Mouse (Mus musculus): ENCODE results near the gene Rsph1. TPM values are rescaled to one million over a fixed set of nuclear protein-coding genes. Genes with fewer than 3 reads are reported as not detected.

Rsph1 gene
- polyA plus RNA-seq, 1 experiment, result 3.6 TPM

GRCm38 (mm10) chr17:31270246-31270645, 6.9 kb downstream of the Rsph1 start:
- Histone ChIP-seq H3K4me1 (ENCODE audit: control insufficient read depth, insufficient read depth, low read length) (no peaks in the 10 kb centered on the region), H3K27ac (ENCODE audit: insufficient read depth, low read length) (no peak overlapping the region), H3K4me3 (ENCODE audit: insufficient read depth, low read length) (no peak overlapping the region)
- no peak for TF ChIP-seq CTCF (IDR thresholded peaks at IDR 0.05; ENCODE audit: extremely low read depth, insufficient read depth, low read length)
- no peak for TF ChIP-seq POLR2A (IDR thresholded peaks at IDR 0.05; ENCODE audit: extremely low read depth, insufficient read depth, low read length)

- no peak overlapping the region for H3K27ac ChIP-seq (ENCODE audit: insufficient read depth, low read length)
- TF ChIP-seq CTCF (IDR thresholded peaks at IDR 0.05; ENCODE audit: extremely low read depth, insufficient read depth, low read length) (no peak), POLR2A (IDR thresholded peaks at IDR 0.05; ENCODE audit: extremely low read depth, insufficient read depth, low read length) (no peak)
- H3K4me3 ChIP-seq (ENCODE audit: insufficient read depth, low read length), result no peak overlapping the region
- H3K4me1 ChIP-seq (ENCODE audit: control insufficient read depth, insufficient read depth, low read length), result no peaks in the 10 kb centered on the region
Observed at GRCm38 (mm10) chr17:31269761-31270160, 7.4 kb downstream of the Rsph1 start.

- TF ChIP-seq CTCF (IDR thresholded peaks at IDR 0.05; ENCODE audit: extremely low read depth, insufficient read depth, low read length) (no peak), POLR2A (IDR thresholded peaks at IDR 0.05; ENCODE audit: extremely low read depth, insufficient read depth, low read length) (no peak)
- no peaks in the 10 kb centered on the region for H3K4me1 ChIP-seq (ENCODE audit: control insufficient read depth, insufficient read depth, low read length)
- no peak overlapping the region for H3K4me3 ChIP-seq (ENCODE audit: insufficient read depth, low read length)
- no peak overlapping the region for H3K27ac ChIP-seq (ENCODE audit: insufficient read depth, low read length)
Observed at GRCm38 (mm10) chr17:31268016-31268415, 9.2 kb downstream of the Rsph1 start.

DNA sequence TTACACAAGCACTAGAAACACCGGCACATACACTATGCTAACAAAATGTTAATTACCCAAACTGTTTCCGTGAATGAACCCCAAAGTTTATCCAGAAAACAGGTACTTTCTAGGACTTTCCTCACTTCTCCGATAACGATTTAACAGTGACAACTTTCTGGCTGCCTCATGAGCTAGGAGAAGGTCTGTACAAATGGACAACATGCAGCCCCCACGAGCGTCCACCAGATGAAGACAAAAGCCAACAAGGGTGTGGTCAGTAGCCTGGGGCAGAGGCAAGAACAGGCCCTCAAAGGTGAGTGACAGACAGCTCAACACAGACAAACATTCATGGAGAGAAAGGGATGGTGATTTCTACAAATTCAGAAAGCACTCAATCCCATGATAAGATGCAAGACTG, 9.6 kb downstream of the Rsph1 start:
- no peak for TF ChIP-seq CTCF (IDR thresholded peaks at IDR 0.05; ENCODE audit: extremely low read depth, insufficient read depth, low read length)
- TF ChIP-seq POLR2A (IDR thresholded peaks at IDR 0.05; ENCODE audit: extremely low read depth, insufficient read depth, low read length), result no peak
- no peak overlapping the region for H3K27ac ChIP-seq (ENCODE audit: insufficient read depth, low read length)
- H3K4me3 ChIP-seq (ENCODE audit: insufficient read depth, low read length), result no peak overlapping the region
- no peaks in the 10 kb centered on the region for H3K4me1 ChIP-seq (ENCODE audit: control insufficient read depth, insufficient read depth, low read length)

GRCm38 (mm10) chr17:31267138-31267537, 10.0 kb downstream of the Rsph1 start:
- Histone ChIP-seq H3K27ac (ENCODE audit: insufficient read depth, low read length) (no peak overlapping the region), H3K4me1 (ENCODE audit: control insufficient read depth, insufficient read depth, low read length) (no peaks in the 10 kb centered on the region), H3K4me3 (ENCODE audit: insufficient read depth, low read length) (no peak overlapping the region)
- TF ChIP-seq CTCF (IDR thresholded peaks at IDR 0.05; ENCODE audit: extremely low read depth, insufficient read depth, low read length) (no peak), POLR2A (IDR thresholded peaks at IDR 0.05; ENCODE audit: extremely low read depth, insufficient read depth, low read length) (no peak)

GRCm38 (mm10) chr17:31266321-31266950, 10.7 kb downstream of the Rsph1 start:
- H3K4me3 ChIP-seq (ENCODE audit: insufficient read depth, low read length), result no peak overlapping the region
- TF ChIP-seq CTCF (IDR thresholded peaks at IDR 0.05; ENCODE audit: extremely low read depth, insufficient read depth, low read length), result no peak
- TF ChIP-seq POLR2A (IDR thresholded peaks at IDR 0.05; ENCODE audit: extremely low read depth, insufficient read depth, low read length), result no peak
- H3K4me1 ChIP-seq (ENCODE audit: control insufficient read depth, insufficient read depth, low read length), result no peaks in the 10 kb centered on the region
- H3K27ac ChIP-seq (ENCODE audit: insufficient read depth, low read length), result no peak overlapping the region

- Histone ChIP-seq H3K27ac (ENCODE audit: insufficient read depth, low read length) (no peak overlapping the region), H3K4me1 (ENCODE audit: control insufficient read depth, insufficient read depth, low read length) (no peaks in the 10 kb centered on the region), H3K4me3 (ENCODE audit: insufficient read depth, low read length) (no peak overlapping the region)
- TF ChIP-seq POLR2A (IDR thresholded peaks at IDR 0.05; ENCODE audit: extremely low read depth, insufficient read depth, low read length) (no peak), CTCF (IDR thresholded peaks at IDR 0.05; ENCODE audit: extremely low read depth, insufficient read depth, low read length) (no peak)
Observed at GRCm38 (mm10) chr17:31265831-31266230, 11.4 kb downstream of the Rsph1 start.

DNA sequence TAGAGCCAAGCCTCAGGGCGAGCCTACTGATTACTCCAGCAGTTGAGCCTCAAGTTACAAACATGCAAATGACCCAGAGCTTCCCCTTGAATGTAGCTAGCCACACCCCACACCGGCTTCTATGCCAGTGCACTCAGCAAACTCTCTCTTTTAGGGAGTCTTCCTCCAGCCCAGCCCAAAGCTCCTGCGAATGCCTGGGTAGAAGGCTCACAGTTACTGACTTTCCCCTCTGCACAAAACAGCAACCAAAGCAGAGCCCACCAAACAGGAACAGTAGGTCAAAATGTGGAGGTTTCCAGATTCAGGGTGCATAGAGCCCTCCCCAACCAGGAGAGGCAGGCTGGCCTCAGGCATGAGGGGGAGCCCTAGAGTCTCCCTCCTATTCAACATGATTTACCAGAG, 12.0 kb downstream of the Rsph1 start:
- no peak overlapping the region for H3K27ac ChIP-seq (ENCODE audit: insufficient read depth, low read length)
- no peak overlapping the region for H3K4me3 ChIP-seq (ENCODE audit: insufficient read depth, low read length)
- H3K4me1 ChIP-seq (ENCODE audit: control insufficient read depth, insufficient read depth, low read length), result no peaks in the 10 kb centered on the region
- TF ChIP-seq CTCF (IDR thresholded peaks at IDR 0.05; ENCODE audit: extremely low read depth, insufficient read depth, low read length), result no peak
- TF ChIP-seq POLR2A (IDR thresholded peaks at IDR 0.05; ENCODE audit: extremely low read depth, insufficient read depth, low read length), result no peak

GRCm38 (mm10) chr17:31264372-31264771, 12.8 kb downstream of the Rsph1 start:
- no peaks in the 10 kb centered on the region for H3K4me1 ChIP-seq (ENCODE audit: control insufficient read depth, insufficient read depth, low read length)
- no peak overlapping the region for H3K27ac ChIP-seq (ENCODE audit: insufficient read depth, low read length)
- TF ChIP-seq POLR2A (IDR thresholded peaks at IDR 0.05; ENCODE audit: extremely low read depth, insufficient read depth, low read length), result no peak
- TF ChIP-seq CTCF (IDR thresholded peaks at IDR 0.05; ENCODE audit: extremely low read depth, insufficient read depth, low read length), result no peak
- no peak overlapping the region for H3K4me3 ChIP-seq (ENCODE audit: insufficient read depth, low read length)

DNA sequence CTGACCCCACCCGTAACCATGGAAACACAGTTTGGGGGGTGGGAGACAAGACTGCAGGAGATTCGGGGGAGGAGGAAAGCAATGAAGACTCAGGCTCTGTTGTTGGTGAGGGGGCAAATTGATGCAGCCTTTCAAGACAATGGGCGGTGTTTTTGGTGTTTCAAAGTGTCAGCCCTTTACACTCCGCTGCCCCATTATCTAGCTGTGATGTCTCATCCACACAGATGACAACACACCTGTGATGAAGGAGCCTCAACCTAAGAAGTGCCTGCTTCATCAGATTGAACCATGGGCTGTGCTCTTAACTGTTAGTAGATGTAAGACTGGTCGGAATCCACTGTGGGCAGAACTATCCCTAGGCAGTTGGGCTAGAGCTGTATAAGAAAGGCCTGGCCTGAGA, 13.4 kb downstream of the Rsph1 start:
- no peak overlapping the region for H3K4me3 ChIP-seq (ENCODE audit: insufficient read depth, low read length)
- no peaks in the 10 kb centered on the region for H3K4me1 ChIP-seq (ENCODE audit: control insufficient read depth, insufficient read depth, low read length)
- TF ChIP-seq CTCF (IDR thresholded peaks at IDR 0.05; ENCODE audit: extremely low read depth, insufficient read depth, low read length) (no peak), POLR2A (IDR thresholded peaks at IDR 0.05; ENCODE audit: extremely low read depth, insufficient read depth, low read length) (no peak)
- no peak overlapping the region for H3K27ac ChIP-seq (ENCODE audit: insufficient read depth, low read length)

Data from cortical plate, adult 2 months (tissue).